Mouse (Mus musculus) MEL (cell line): ENCODE data around the gene Zbtb46. TPM values are rescaled to one million over a fixed set of nuclear protein-coding genes. Genes with fewer than 3 reads are reported as not detected.

ENCODE experiments used
- DNase-seq: peaks from one replicate; pipeline ENCODE4 v3.0.0; 2011; ENCODE audit warnings: low read depth, low spot score
- H3K27ac ChIP-seq: 2 replicates; pipeline ENCODE4 v1.5.1; 2012; ENCODE audit warnings: low read depth, mild to moderate bottlenecking, control low read depth, low read length, moderate library complexity; ENCODE audit not compliant: control insufficient read depth
- H3K27me3 ChIP-seq, 2 experiments: fragments of 150-350 bp in 1 of 2; sonication (generic) in 1 of 2; 2 replicates each; pipeline ENCODE4 v1.6.1; 2012; ENCODE audit warnings: low read length in 2 of 2, mild to moderate bottlenecking in 2 of 2, improper control_type of control experiment in 1 of 2, moderate library complexity in 1 of 2; ENCODE audit not compliant: insufficient read depth in 2 of 2, control insufficient read depth in 1 of 2
- H3K36me3 ChIP-seq, 2 experiments: 2 replicates each; pipeline ENCODE4 v1.6.1; 2012 to 2014; ENCODE audit warnings: low read length in 2 of 2, improper control_type of control experiment in 1 of 2, inconsistent platforms in 1 of 2, mild to moderate bottlenecking in 1 of 2; ENCODE audit not compliant: insufficient read depth in 2 of 2, control insufficient read depth in 1 of 2
- H3K4me1 ChIP-seq, 2 experiments: fragments of 150-350 bp in 1 of 2; sonication (generic) in 1 of 2; 2 replicates each; pipeline ENCODE4 v1.6.1; 2012; ENCODE audit warnings: low read length in 2 of 2, improper control_type of control experiment in 1 of 2, mild to moderate bottlenecking in 1 of 2; ENCODE audit not compliant: insufficient read depth in 2 of 2, control insufficient read depth in 1 of 2
- H3K4me3 ChIP-seq, 2 experiments: fragments of 150-350 bp in 1 of 2; sonication (generic) in 1 of 2; 2 replicates each; pipeline ENCODE4 v1.5.1; 2012; ENCODE audit warnings: low read depth in 2 of 2, low read length in 2 of 2, mild to moderate bottlenecking in 2 of 2, moderate library complexity in 2 of 2, control low read depth in 1 of 2, improper control_type of control experiment in 1 of 2; ENCODE audit not compliant: control insufficient read depth in 1 of 2, insufficient read depth in 1 of 2
- H3K79me2 ChIP-seq: 2 replicates; pipeline ENCODE4 v1.6.1; 2012; ENCODE audit warnings: mild to moderate bottlenecking, low read length, moderate library complexity; ENCODE audit not compliant: control insufficient read depth, poor library complexity, insufficient read depth
- H3K9ac ChIP-seq: 2 replicates; pipeline ENCODE4 v1.6.1; 2012; ENCODE audit warnings: low read depth, mild to moderate bottlenecking, control low read depth, low read length, moderate library complexity; ENCODE audit not compliant: control insufficient read depth, poor library complexity, severe bottlenecking
- H3K9me3 ChIP-seq: fragments of 150-350 bp; sonication (generic); replicated peaks from 2 replicates; pipeline ENCODE4 v1.6.1; 2012; ENCODE audit warnings: mild to moderate bottlenecking, low read length, improper control_type of control experiment, moderate library complexity; ENCODE audit not compliant: insufficient read depth
- BHLHE40 ChIP-seq: IDR thresholded peaks from 2 replicates; pipeline ENCODE4 v1.6.1; 2012; ENCODE audit warnings: low read depth, mild to moderate bottlenecking, inconsistent platforms, low read length, improper control_type of control experiment, borderline replicate concordance
- CHD2 ChIP-seq: IDR thresholded peaks from 2 replicates; pipeline ENCODE4 v1.6.1; 2011; ENCODE audit warnings: low read length, improper control_type of control experiment
- GABPA ChIP-seq: IDR thresholded peaks from 2 replicates; pipeline ENCODE4 v1.6.1; 2012; ENCODE audit warnings: low read depth, mild to moderate bottlenecking, inconsistent platforms, low read length, improper control_type of control experiment, moderate library complexity
- GATA1 ChIP-seq: IDR thresholded peaks from 2 replicates; pipeline ENCODE4 v1.6.1; 2011; ENCODE audit warnings: low read depth, low read length, improper control_type of control experiment
- HCFC1 ChIP-seq: IDR thresholded peaks from 2 replicates; pipeline ENCODE4 v1.6.1; 2012; ENCODE audit warnings: low read depth, mild to moderate bottlenecking, inconsistent platforms, low read length, improper control_type of control experiment, moderate library complexity
- JUND ChIP-seq: IDR thresholded peaks from 2 replicates; pipeline ENCODE4 v1.6.1; 2011; ENCODE audit warnings: low read depth, mild to moderate bottlenecking, improper control_type of control experiment, low read length
- MAX ChIP-seq: IDR thresholded peaks from 2 replicates; pipeline ENCODE4 v1.6.1; 2011; ENCODE audit warnings: low read length, improper control_type of control experiment
- MXI1 ChIP-seq: IDR thresholded peaks from 2 replicates; pipeline ENCODE4 v1.6.1; 2011; ENCODE audit warnings: mild to moderate bottlenecking, low read depth, low read length, improper control_type of control experiment
- NRF1 ChIP-seq: IDR thresholded peaks from 2 replicates; pipeline ENCODE4 v1.6.1; 2014; ENCODE audit warnings: low read depth, mild to moderate bottlenecking, inconsistent platforms, low read length, improper control_type of control experiment, moderate library complexity; ENCODE audit not compliant: poor library complexity, insufficient read depth, severe bottlenecking
- POLR2A ChIP-seq, 2 experiments: IDR thresholded peaks; 2 replicates each; pipeline ENCODE4 v1.6.1; 2011 to 2012; ENCODE audit warnings: low read length in 2 of 2, mild to moderate bottlenecking in 2 of 2, control low read depth in 1 of 2, improper control_type of control experiment in 1 of 2, low read depth in 1 of 2, moderate library complexity in 1 of 2; ENCODE audit not compliant: control insufficient read depth in 1 of 2, insufficient read depth in 1 of 2, poor library complexity in 1 of 2
- POLR2AphosphoS2 ChIP-seq: IDR thresholded peaks from 2 replicates; pipeline ENCODE4 v1.6.1; 2011; ENCODE audit warnings: low read length, improper control_type of control experiment
- SMC3 ChIP-seq: IDR thresholded peaks from 2 replicates; pipeline ENCODE4 v1.6.1; 2011; ENCODE audit warnings: low read depth, low read length, improper control_type of control experiment
- TBP ChIP-seq: IDR thresholded peaks from 2 replicates; pipeline ENCODE4 v1.8.0; 2011; ENCODE audit warnings: low read depth, low read length, improper control_type of control experiment
- ZKSCAN1 ChIP-seq: IDR thresholded peaks from 2 replicates; pipeline ENCODE4 v1.6.1; 2012; ENCODE audit warnings: low read depth, mild to moderate bottlenecking, inconsistent platforms, low read length, improper control_type of control experiment, moderate library complexity
- ZNF384 ChIP-seq: IDR thresholded peaks from 2 replicates; pipeline ENCODE4 v1.6.1; 2012; ENCODE audit warnings: low read depth, mild to moderate bottlenecking, inconsistent platforms, low read length, improper control_type of control experiment
- polyA plus RNA-seq, 2 experiments: library from polyadenylated mRNA; stranded (reverse) in 1 of 2; unstranded in 1 of 2; fragments of >175 nt in 1 of 2; fragments of >200 nt in 1 of 2; gene quantifications; 2 replicates each; pipeline versions ENCODE4 v1.2.1 to v1.2.4; 2012; ENCODE audit warnings: low replicate concordance in 2 of 2, low read depth in 1 of 2; ENCODE audit not compliant: insufficient read length in 2 of 2, insufficient read depth in 1 of 2, missing spikeins in 1 of 2
- total RNA-seq: library from RNA; depleted of rRNA; stranded (reverse); fragments of 300-350 nt; gene quantifications from 2 replicates; pipeline ENCODE4 v1.2.3, GENCODE M21; 2012

Zbtb46 gene
- total and polyA plus RNA-seq, 3 experiments, result 0.23 to 0.64 TPM; not detected in 1

GRCm38 (mm10) chr2:181485741-181486140 is 26.5 kb upstream of the Zbtb46 start:
- Histone ChIP-seq H3K79me2 (no peaks in the 10 kb centered on the region), H3K9ac (no peak overlapping the region), H3K27ac (no peak overlapping the region), H3K9me3 (no peaks in the 10 kb centered on the region), H3K27me3 (peaks cover 16 to 40% of the 10 kb centered on the region in 2 experiments), H3K36me3 (peaks cover 0 to 3% of the 10 kb centered on the region in 2 experiments; a peak in 2 of 4 replicates), H3K4me1 (peaks cover 0 to 3% of the 10 kb centered on the region in 2 experiments; a peak in 1 of 4 replicates), H3K4me3 (no peak overlapping the region)
- no peak for DNase-seq
- TF ChIP-seq BHLHE40, result no peak
- no peak for TF ChIP-seq SMC3
- no peak for TF ChIP-seq POLR2A (IDR thresholded peaks at IDR 0.05; ENCODE audit: control insufficient read depth in 1 of 2, insufficient read depth in 1 of 2, low read depth in 1 of 2, low read length in 2 of 2, poor library complexity in 1 of 2)
- TF ChIP-seq POLR2AphosphoS2, result no peak
- no peak for TF ChIP-seq ZKSCAN1
- TF ChIP-seq MXI1, result no peak
- no peak for TF ChIP-seq JUND
- no peak for TF ChIP-seq ZNF384
- no peak for TF ChIP-seq GABPA
- no peak for TF ChIP-seq TBP

DNA sequence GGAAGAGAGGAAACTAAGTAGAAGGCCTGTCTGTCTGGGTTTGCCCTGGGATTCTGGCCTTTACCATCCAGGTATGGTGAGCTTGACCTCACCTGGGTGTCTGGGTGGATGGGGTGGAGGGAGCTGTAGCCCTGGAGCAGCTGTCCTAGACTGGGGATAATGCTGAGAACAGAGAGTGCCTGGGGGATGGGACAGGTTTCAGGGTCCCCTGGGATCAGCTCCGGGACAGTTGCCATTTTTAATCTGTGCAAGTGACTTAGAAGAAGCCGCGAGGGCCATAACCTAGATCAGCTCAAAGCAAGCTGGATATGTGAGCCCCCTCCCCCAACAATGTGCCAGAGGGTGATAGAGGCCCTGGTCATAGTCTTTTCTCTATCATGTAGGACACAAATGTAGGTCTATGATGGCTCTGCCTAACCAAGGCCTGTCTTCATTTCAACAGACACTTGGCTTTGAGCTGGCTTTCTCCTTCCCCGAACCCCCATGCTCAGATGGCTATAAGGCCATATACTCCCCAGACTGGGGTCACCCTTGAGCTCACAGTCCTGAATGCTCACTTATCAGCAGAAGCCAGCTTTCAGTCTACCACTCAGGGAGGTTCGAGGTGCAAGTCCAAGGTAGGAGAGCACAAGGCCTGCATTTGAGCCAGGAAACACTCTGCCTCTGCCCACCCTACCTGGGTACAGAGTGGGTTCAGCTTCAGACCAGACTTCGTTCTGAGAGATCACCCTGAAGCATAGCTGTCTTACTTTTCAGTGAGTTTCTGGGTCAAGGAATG is 25.4 kb upstream of the Zbtb46 start:
- H3K9ac ChIP-seq, result no peak overlapping the region
- no peak overlapping the region for H3K4me3 ChIP-seq
- H3K36me3 ChIP-seq, result peaks cover 0 to 3% of the 10 kb centered on the region in 2 experiments; a peak in 2 of 4 replicates
- no peaks in the 10 kb centered on the region for H3K79me2 ChIP-seq
- no peaks in the 10 kb centered on the region for H3K9me3 ChIP-seq
- TF ChIP-seq HCFC1 (no peak), GABPA (no peak), CHD2 (no peak), GATA1 (no peak), TBP (no peak), NRF1 (no peak), MAX (no peak), MXI1 (no peak)
- TF ChIP-seq, all 39 proteins: peak for 0
- Histone ChIP-seq H3K27me3 (peaks cover 16 to 36% of the 10 kb centered on the region in 2 experiments), H3K27ac (no peak overlapping the region), H3K4me1 (peaks cover 0 to 3% of the 10 kb centered on the region in 2 experiments; a peak in 1 of 4 replicates)
- no peak for DNase-seq
